Mouse (Mus musculus): ENCODE measurements around the gene Nt5c3. TPM values are rescaled to one million over a fixed set of nuclear protein-coding genes. Genes with fewer than 3 reads are reported as not detected.

Nt5c3 gene
- total and polyA plus RNA-seq, 2 experiments from 2014 or later, result 38.4 to 155 TPM

- H3K4me1 ChIP-seq (ENCODE audit: insufficient read depth, low read length), result no peaks in the 10 kb centered on the region
- no peak overlapping the region for H3K4me2 ChIP-seq (ENCODE audit: low read depth, low read length)
- H3K9me3 ChIP-seq (ENCODE audit: low read length), result no peaks in the 10 kb centered on the region
- TF ChIP-seq CTCF (IDR thresholded peaks at IDR 0.05; ENCODE audit: low read depth), result no peak
- WGBS, result 91% methylated on average over 3 of the region's 3 CpGs
- H3K27ac ChIP-seq, result no peak overlapping the region
- no peaks in the 10 kb centered on the region for H3K36me3 ChIP-seq (ENCODE audit: insufficient read depth, low read length)
- no peak overlapping the region for H3K9ac ChIP-seq (replicated peaks; ENCODE audit: low read length)
- ATAC-seq (no peak), DNase-seq (ENCODE audit: low spot score) (no peak)
- no peak overlapping the region for H3K4me3 ChIP-seq (ENCODE audit: low read length)
- H3K27me3 ChIP-seq (ENCODE audit: insufficient read depth, low read length), result no peaks in the 10 kb centered on the region
Measured at GRCm38 (mm10) chr6:56837621-56838020, 86.1 kb downstream of the Nt5c3 start.

GRCm38 (mm10) chr6:56837166-56837565 lies 86.6 kb downstream of the Nt5c3 start:
- WGBS, result 97% methylated on average over 12 of the region's 12 CpGs
- Histone ChIP-seq H3K4me1 (ENCODE audit: insufficient read depth, low read length) (no peaks in the 10 kb centered on the region), H3K36me3 (ENCODE audit: insufficient read depth, low read length) (no peaks in the 10 kb centered on the region), H3K9me3 (ENCODE audit: low read length) (no peaks in the 10 kb centered on the region), H3K4me2 (ENCODE audit: low read depth, low read length) (no peak overlapping the region), H3K27me3 (ENCODE audit: insufficient read depth, low read length) (no peaks in the 10 kb centered on the region), H3K4me3 (ENCODE audit: low read length) (no peak overlapping the region), H3K27ac (no peak overlapping the region), H3K9ac (replicated peaks; ENCODE audit: low read length) (no peak overlapping the region)
- no peak for DNase-seq (ENCODE audit: low spot score)
- no peak for TF ChIP-seq CTCF (IDR thresholded peaks at IDR 0.05; ENCODE audit: low read depth)
- ATAC-seq, result no peak

GRCm38 (mm10) chr6:56835532-56835931 lies 88.2 kb downstream of the Nt5c3 start:
- Histone ChIP-seq H3K27ac (no peak overlapping the region), H3K4me2 (ENCODE audit: low read depth, low read length) (no peak overlapping the region), H3K4me3 (ENCODE audit: low read length) (no peak overlapping the region), H3K36me3 (ENCODE audit: insufficient read depth, low read length) (no peaks in the 10 kb centered on the region), H3K27me3 (ENCODE audit: insufficient read depth, low read length) (no peaks in the 10 kb centered on the region), H3K9me3 (ENCODE audit: low read length) (no peaks in the 10 kb centered on the region), H3K9ac (replicated peaks; ENCODE audit: low read length) (no peak overlapping the region), H3K4me1 (ENCODE audit: insufficient read depth, low read length) (no peaks in the 10 kb centered on the region)
- WGBS, result 86% methylated on average over 10 of the region's 10 CpGs
- peak; percentile 29; the same call in 1 of the 2 replicates for TF ChIP-seq CTCF (IDR thresholded peaks at IDR 0.05; ENCODE audit: low read depth)
- DNase-seq (ENCODE audit: low spot score) (no peak), ATAC-seq (no peak)

- ATAC-seq, result no peak
- Histone ChIP-seq H3K36me3 (ENCODE audit: insufficient read depth, low read length) (no peaks in the 10 kb centered on the region), H3K4me1 (ENCODE audit: insufficient read depth, low read length) (no peaks in the 10 kb centered on the region), H3K9me3 (ENCODE audit: low read length) (no peaks in the 10 kb centered on the region), H3K4me2 (ENCODE audit: low read depth, low read length) (no peak overlapping the region), H3K4me3 (ENCODE audit: low read length) (no peak overlapping the region), H3K27me3 (ENCODE audit: insufficient read depth, low read length) (no peaks in the 10 kb centered on the region), H3K9ac (replicated peaks; ENCODE audit: low read length) (no peak overlapping the region), H3K27ac (no peak overlapping the region)
- WGBS, result 67% methylated on average over 5 of the region's 5 CpGs
- no peak for TF ChIP-seq CTCF (IDR thresholded peaks at IDR 0.05; ENCODE audit: low read depth)
- no peak for DNase-seq (ENCODE audit: low spot score)
Measured at GRCm38 (mm10) chr6:56834769-56835168, 89.0 kb downstream of the Nt5c3 start.

- peak overlapping the region; percentile 67 for H3K4me3 ChIP-seq (ENCODE audit: low read length)
- H3K4me1 ChIP-seq (ENCODE audit: insufficient read depth, low read length), result no peaks in the 10 kb centered on the region
- DNase-seq (ENCODE audit: low spot score), result no peak
- no peak for TF ChIP-seq CTCF (IDR thresholded peaks at IDR 0.05; ENCODE audit: low read depth)
- H3K9ac ChIP-seq (replicated peaks; ENCODE audit: low read length), result no peak overlapping the region; the same call in 1 of the 2 replicates
- H3K36me3 ChIP-seq (ENCODE audit: insufficient read depth, low read length), result no peaks in the 10 kb centered on the region
- H3K27ac ChIP-seq, result no peak overlapping the region
- H3K4me2 ChIP-seq (ENCODE audit: low read depth, low read length), result peak overlapping the region; percentile 78
- no peak for ATAC-seq
- H3K9me3 ChIP-seq (ENCODE audit: low read length), result no peaks in the 10 kb centered on the region
- no peaks in the 10 kb centered on the region for H3K27me3 ChIP-seq (ENCODE audit: insufficient read depth, low read length)
Measured at GRCm38 (mm10) chr6:56832830-56833229, 90.9 kb downstream of the Nt5c3 start.

- no peak for TF ChIP-seq CTCF (IDR thresholded peaks at IDR 0.05; ENCODE audit: low read depth)
- WGBS, result 2% methylated on average over 11 of the region's 15 CpGs
- Histone ChIP-seq H3K27me3 (ENCODE audit: insufficient read depth, low read length) (no peaks in the 10 kb centered on the region), H3K27ac (peak overlapping the region; percentile 65; the same call in 1 of the 2 replicates), H3K9ac (replicated peaks; ENCODE audit: low read length) (peak overlapping the region; percentile 54), H3K4me2 (ENCODE audit: low read depth, low read length) (peak overlapping the region; percentile 78), H3K4me3 (ENCODE audit: low read length) (peak overlapping the region; percentile 67), H3K4me1 (ENCODE audit: insufficient read depth, low read length) (no peaks in the 10 kb centered on the region), H3K36me3 (ENCODE audit: insufficient read depth, low read length) (no peaks in the 10 kb centered on the region), H3K9me3 (ENCODE audit: low read length) (no peaks in the 10 kb centered on the region)
- ATAC-seq, result no peak; the same call in none of the 2 replicates
- no peak for DNase-seq (ENCODE audit: low spot score)
Measured at GRCm38 (mm10) chr6:56832407-56832796, 91.3 kb downstream of the Nt5c3 start.

Other genes starting within 250 kb of the Nt5c3 start
- gene Lsm5, start 219.2 kb downstream of the Nt5c3 start, total RNA-seq (2014; rRNA removed), result 25.0 and 36.3 TPM in 2 replicates
- 90.4 and 109 TPM in 2 replicates for gene Lsm5, start 219.2 kb downstream of the Nt5c3 start, polyA plus RNA-seq (2015; fragmentation: Nextera tagmentation; extraction: Ambion mirVana)
- gene Avl9, start 209.0 kb downstream of the Nt5c3 start, total RNA-seq (2014; rRNA removed), result 47.6 and 52.6 TPM in 2 replicates
- 22.0 and 23.3 TPM in 2 replicates for gene Avl9, start 209.0 kb downstream of the Nt5c3 start, polyA plus RNA-seq (2015; fragmentation: Nextera tagmentation; extraction: Ambion mirVana)
- 36.0 and 46.2 TPM in 2 replicates for gene Kbtbd2, start 126.1 kb downstream of the Nt5c3 start, total RNA-seq (2014; rRNA removed)
- gene Kbtbd2, start 126.1 kb downstream of the Nt5c3 start, polyA plus RNA-seq (2015; fragmentation: Nextera tagmentation; extraction: Ambion mirVana), result 18.2 and 19.7 TPM in 2 replicates
- 47.4 and 54.8 TPM in 2 replicates for gene Fkbp9, start 91.9 kb downstream of the Nt5c3 start, total RNA-seq (2014; rRNA removed)
- 44.7 and 45.9 TPM in 2 replicates for gene Fkbp9, start 91.9 kb downstream of the Nt5c3 start, polyA plus RNA-seq (2015; fragmentation: Nextera tagmentation; extraction: Ambion mirVana)
- gene Vmn1r4, start 83 bp upstream of the Nt5c3 start, total RNA-seq (2014; rRNA removed), result 0.37 TPM in 1 of 2 replicates, not detected in the other
- 0.46 and 0.58 TPM in 2 replicates for gene Vmn1r4, start 83 bp upstream of the Nt5c3 start, polyA plus RNA-seq (2015; fragmentation: Nextera tagmentation; extraction: Ambion mirVana)
- 0.04 TPM in 1 of 2 replicates, not detected in the other for gene Vmn1r5, start 46.3 kb upstream of the Nt5c3 start, total RNA-seq (2014; rRNA removed)
- not detected in 2 replicates for gene Vmn1r5, start 46.3 kb upstream of the Nt5c3 start, polyA plus RNA-seq (2015; fragmentation: Nextera tagmentation; extraction: Ambion mirVana)
- not detected in 2 replicates for gene Vmn1r6, start 73.3 kb upstream of the Nt5c3 start, total RNA-seq (2014; rRNA removed)
- not detected in 2 replicates for gene Vmn1r6, start 73.3 kb upstream of the Nt5c3 start, polyA plus RNA-seq (2015; fragmentation: Nextera tagmentation; extraction: Ambion mirVana)
- gene Vmn1r7, start 101.4 kb upstream of the Nt5c3 start, total RNA-seq (2014; rRNA removed), result not detected in 2 replicates
- gene Vmn1r7, start 101.4 kb upstream of the Nt5c3 start, polyA plus RNA-seq (2015; fragmentation: Nextera tagmentation; extraction: Ambion mirVana), result not detected in 2 replicates
- not detected in 2 replicates for gene Vmn1r8, start 108.4 kb upstream of the Nt5c3 start, total RNA-seq (2014; rRNA removed)
- not detected in 2 replicates for gene Vmn1r8, start 108.4 kb upstream of the Nt5c3 start, polyA plus RNA-seq (2015; fragmentation: Nextera tagmentation; extraction: Ambion mirVana)
- not detected in 2 replicates for gene Vmn1r9, start 142.9 kb upstream of the Nt5c3 start, total RNA-seq (2014; rRNA removed)
- not detected in 2 replicates for gene Vmn1r9, start 142.9 kb upstream of the Nt5c3 start, polyA plus RNA-seq (2015; fragmentation: Nextera tagmentation; extraction: Ambion mirVana)
- not detected in 2 replicates for gene Vmn1r10, start 185.5 kb upstream of the Nt5c3 start, total RNA-seq (2014; rRNA removed)
- gene Vmn1r10, start 185.5 kb upstream of the Nt5c3 start, polyA plus RNA-seq (2015; fragmentation: Nextera tagmentation; extraction: Ambion mirVana), result not detected in 2 replicates
- not detected in 2 replicates for gene Vmn1r11, start 209.5 kb upstream of the Nt5c3 start, total RNA-seq (2014; rRNA removed)
- not detected in 2 replicates for gene Vmn1r11, start 209.5 kb upstream of the Nt5c3 start, polyA plus RNA-seq (2015; fragmentation: Nextera tagmentation; extraction: Ambion mirVana)
- not detected in 2 replicates for gene Vmn1r12, start 233.0 kb upstream of the Nt5c3 start, total RNA-seq (2014; rRNA removed)
- gene Vmn1r12, start 233.0 kb upstream of the Nt5c3 start, polyA plus RNA-seq (2015; fragmentation: Nextera tagmentation; extraction: Ambion mirVana), result not detected in 2 replicates